Mouse (Mus musculus) MEL (cell line): ENCODE results near the gene Senp8. TPM values are rescaled to one million over a fixed set of nuclear protein-coding genes. Genes with fewer than 3 reads are reported as not detected.

Experiments used
- DNase-seq: peaks from one replicate; pipeline ENCODE4 v3.0.0; 2011; ENCODE audit warnings: low read depth, low spot score
- H3K27ac ChIP-seq: 2 replicates; pipeline ENCODE4 v1.5.1; 2012; ENCODE audit warnings: low read depth, mild to moderate bottlenecking, control low read depth, low read length, moderate library complexity; ENCODE audit not compliant: control insufficient read depth
- H3K27me3 ChIP-seq, 2 experiments: fragments of 150-350 bp in 1 of 2; sonication (generic) in 1 of 2; 2 replicates each; pipeline ENCODE4 v1.6.1; 2012; ENCODE audit warnings: low read length in 2 of 2, mild to moderate bottlenecking in 2 of 2, improper control_type of control experiment in 1 of 2, moderate library complexity in 1 of 2; ENCODE audit not compliant: insufficient read depth in 2 of 2, control insufficient read depth in 1 of 2
- H3K36me3 ChIP-seq, 2 experiments: 2 replicates each; pipeline ENCODE4 v1.6.1; 2012 to 2014; ENCODE audit warnings: low read length in 2 of 2, improper control_type of control experiment in 1 of 2, inconsistent platforms in 1 of 2, mild to moderate bottlenecking in 1 of 2; ENCODE audit not compliant: insufficient read depth in 2 of 2, control insufficient read depth in 1 of 2
- H3K4me1 ChIP-seq, 2 experiments: fragments of 150-350 bp in 1 of 2; sonication (generic) in 1 of 2; 2 replicates each; pipeline ENCODE4 v1.6.1; 2012; ENCODE audit warnings: low read length in 2 of 2, improper control_type of control experiment in 1 of 2, mild to moderate bottlenecking in 1 of 2; ENCODE audit not compliant: insufficient read depth in 2 of 2, control insufficient read depth in 1 of 2
- H3K4me3 ChIP-seq, 2 experiments: fragments of 150-350 bp in 1 of 2; sonication (generic) in 1 of 2; 2 replicates each; pipeline ENCODE4 v1.5.1; 2012; ENCODE audit warnings: low read depth in 2 of 2, low read length in 2 of 2, mild to moderate bottlenecking in 2 of 2, moderate library complexity in 2 of 2, control low read depth in 1 of 2, improper control_type of control experiment in 1 of 2; ENCODE audit not compliant: control insufficient read depth in 1 of 2, insufficient read depth in 1 of 2
- H3K79me2 ChIP-seq: 2 replicates; pipeline ENCODE4 v1.6.1; 2012; ENCODE audit warnings: mild to moderate bottlenecking, low read length, moderate library complexity; ENCODE audit not compliant: control insufficient read depth, poor library complexity, insufficient read depth
- H3K9ac ChIP-seq: 2 replicates; pipeline ENCODE4 v1.6.1; 2012; ENCODE audit warnings: low read depth, mild to moderate bottlenecking, control low read depth, low read length, moderate library complexity; ENCODE audit not compliant: control insufficient read depth, poor library complexity, severe bottlenecking
- H3K9me3 ChIP-seq: fragments of 150-350 bp; sonication (generic); replicated peaks from 2 replicates; pipeline ENCODE4 v1.6.1; 2012; ENCODE audit warnings: mild to moderate bottlenecking, low read length, improper control_type of control experiment, moderate library complexity; ENCODE audit not compliant: insufficient read depth
- BHLHE40 ChIP-seq: IDR thresholded peaks from 2 replicates; pipeline ENCODE4 v1.6.1; 2012; ENCODE audit warnings: low read depth, mild to moderate bottlenecking, inconsistent platforms, low read length, improper control_type of control experiment, borderline replicate concordance
- CTCF ChIP-seq, 3 experiments: IDR thresholded peaks in 2 of 3; conservative IDR thresholded peaks in 1 of 3; 2 replicates each; pipeline ENCODE4 v1.5.1; 2011 to 2012; ENCODE audit warnings: low read length in 3 of 3, low read depth in 2 of 3, mild to moderate bottlenecking in 2 of 3, improper control_type of control experiment in 1 of 3, inconsistent platforms in 1 of 3, mixed read lengths in 1 of 3, moderate library complexity in 1 of 3; ENCODE audit not compliant: control insufficient read depth in 1 of 3, insufficient read depth in 1 of 3, poor library complexity in 1 of 3, severe bottlenecking in 1 of 3
- ELF1 ChIP-seq: IDR thresholded peaks from 2 replicates; pipeline ENCODE4 v1.6.1; 2014; ENCODE audit warnings: low read depth, mild to moderate bottlenecking, inconsistent platforms, low read length, improper control_type of control experiment, moderate library complexity
- GATA1 ChIP-seq: IDR thresholded peaks from 2 replicates; pipeline ENCODE4 v1.6.1; 2011; ENCODE audit warnings: low read depth, low read length, improper control_type of control experiment
- HCFC1 ChIP-seq: IDR thresholded peaks from 2 replicates; pipeline ENCODE4 v1.6.1; 2012; ENCODE audit warnings: low read depth, mild to moderate bottlenecking, inconsistent platforms, low read length, improper control_type of control experiment, moderate library complexity
- JUND ChIP-seq: IDR thresholded peaks from 2 replicates; pipeline ENCODE4 v1.6.1; 2011; ENCODE audit warnings: low read depth, mild to moderate bottlenecking, improper control_type of control experiment, low read length
- KAT2A ChIP-seq: conservative IDR thresholded peaks from 2 replicates; pipeline ENCODE4 v1.6.1; 2012; ENCODE audit warnings: low read depth, low read length, improper control_type of control experiment, inconsistent platforms
- MAFK ChIP-seq: IDR thresholded peaks from 2 replicates; pipeline ENCODE4 v1.6.1; 2011; ENCODE audit warnings: low read depth, mild to moderate bottlenecking, low read length, improper control_type of control experiment, borderline replicate concordance
- MAX ChIP-seq: IDR thresholded peaks from 2 replicates; pipeline ENCODE4 v1.6.1; 2011; ENCODE audit warnings: low read length, improper control_type of control experiment
- MEF2A ChIP-seq: IDR thresholded peaks from 2 replicates; pipeline ENCODE4 v1.6.1; 2014; ENCODE audit warnings: low read depth, mild to moderate bottlenecking, inconsistent platforms, low read length, improper control_type of control experiment; ENCODE audit not compliant: poor library complexity, insufficient replicate concordance, severe bottlenecking; ENCODE audit errors: extremely low read depth
- SIN3A ChIP-seq: IDR thresholded peaks from 2 replicates; pipeline ENCODE4 v1.6.1; 2012; ENCODE audit warnings: low read length, improper control_type of control experiment, inconsistent platforms
- TAL1 ChIP-seq: IDR thresholded peaks from 2 replicates; pipeline ENCODE4 v1.6.1; 2012; ENCODE audit warnings: mild to moderate bottlenecking, inconsistent platforms, low read length, moderate library complexity, mixed read lengths
- TBP ChIP-seq: IDR thresholded peaks from 2 replicates; pipeline ENCODE4 v1.8.0; 2011; ENCODE audit warnings: low read depth, low read length, improper control_type of control experiment
- UBTF ChIP-seq: IDR thresholded peaks from 2 replicates; pipeline ENCODE4 v1.6.1; 2012; ENCODE audit warnings: low read depth, mild to moderate bottlenecking, inconsistent platforms, low read length, improper control_type of control experiment, moderate library complexity, borderline replicate concordance; ENCODE audit not compliant: insufficient read depth
- USF1 ChIP-seq: IDR thresholded peaks from 2 replicates; pipeline ENCODE4 v1.6.1; 2014; ENCODE audit warnings: low read depth, mild to moderate bottlenecking, inconsistent platforms, low read length, improper control_type of control experiment, moderate library complexity
- USF2 ChIP-seq, 2 experiments: IDR thresholded peaks; 2 replicates each; pipeline ENCODE4 v1.6.1; 2011 to 2012; ENCODE audit warnings: improper control_type of control experiment in 2 of 2, low read length in 2 of 2, borderline replicate concordance in 1 of 2, inconsistent platforms in 1 of 2, low read depth in 1 of 2, mild to moderate bottlenecking in 1 of 2; ENCODE audit not compliant: insufficient read depth in 1 of 2
- polyA plus RNA-seq, 2 experiments: library from polyadenylated mRNA; stranded (reverse) in 1 of 2; unstranded in 1 of 2; fragments of >175 nt in 1 of 2; fragments of >200 nt in 1 of 2; gene quantifications; 2 replicates each; pipeline versions ENCODE4 v1.2.1 to v1.2.4; 2012; ENCODE audit warnings: low replicate concordance in 2 of 2, low read depth in 1 of 2; ENCODE audit not compliant: insufficient read length in 2 of 2, insufficient read depth in 1 of 2, missing spikeins in 1 of 2
- total RNA-seq: library from RNA; depleted of rRNA; stranded (reverse); fragments of 300-350 nt; gene quantifications from 2 replicates; pipeline ENCODE4 v1.2.3, GENCODE M21; 2012

Gene Senp8
- total and polyA plus RNA-seq, 3 experiments: 2.7 to 5.5 TPM; not detected in 1

- no peak for DNase-seq
- no peak for TF ChIP-seq CTCF (IDR thresholded peaks at IDR 0.05 in 2 of 3, conservative IDR thresholded peaks at IDR 0.05 in 1 of 3; ENCODE audit: control insufficient read depth in 1 of 3, insufficient read depth in 1 of 3, low read depth in 2 of 3, low read length in 3 of 3, poor library complexity in 1 of 3, severe bottlenecking in 1 of 3)
- TF ChIP-seq SIN3A: no peak
- peak; percentile 20; the same call in 1 of the 2 replicates for TF ChIP-seq MAFK
- H3K9ac ChIP-seq: no peak overlapping the region
- peaks cover 0 to 3% of the 10 kb centered on the region in 2 experiments; a peak in 1 of 4 replicates for H3K4me1 ChIP-seq
- no peak overlapping the region for H3K4me3 ChIP-seq
- no peak overlapping the region for H3K27ac ChIP-seq
- H3K36me3 ChIP-seq: no peaks in the 10 kb centered on the region
- H3K9me3 ChIP-seq: no peaks in the 10 kb centered on the region
- no peaks in the 10 kb centered on the region; a peak in 1 of 4 replicates for H3K27me3 ChIP-seq
- H3K79me2 ChIP-seq: no peaks in the 10 kb centered on the region
Measured at GRCm38 (mm10) chr9:59721144-59721543, 29.4 kb downstream of the Senp8 start.

- H3K79me2 ChIP-seq: no peaks in the 10 kb centered on the region
- no peaks in the 10 kb centered on the region for H3K9me3 ChIP-seq
- peaks cover 2 to 4% of the 10 kb centered on the region in 2 experiments; a peak in 2 of 4 replicates for H3K27me3 ChIP-seq
- DNase-seq: no peak
- no peak overlapping the region for H3K4me3 ChIP-seq
- H3K27ac ChIP-seq: no peak overlapping the region
- TF ChIP-seq ELF1: no peak
- TF ChIP-seq TBP: no peak
- TF ChIP-seq GATA1: no peak
- no peak for TF ChIP-seq USF1
- TF ChIP-seq SIN3A: no peak
- no peak for TF ChIP-seq UBTF
- TF ChIP-seq JUND: no peak
- no peak for TF ChIP-seq MAX
- no peak for TF ChIP-seq CTCF (IDR thresholded peaks at IDR 0.05 in 2 of 3, conservative IDR thresholded peaks at IDR 0.05 in 1 of 3; ENCODE audit: control insufficient read depth in 1 of 3, insufficient read depth in 1 of 3, low read depth in 2 of 3, low read length in 3 of 3, poor library complexity in 1 of 3, severe bottlenecking in 1 of 3)
- TF ChIP-seq KAT2A: no peak
- TF ChIP-seq BHLHE40: no peak
- TF ChIP-seq HCFC1: no peak
- no peak for TF ChIP-seq TAL1
- TF ChIP-seq USF2 (IDR thresholded peaks at IDR 0.05; ENCODE audit: borderline replicate concordance in 1 of 2, insufficient read depth in 1 of 2, low read depth in 1 of 2, low read length in 2 of 2): no peak
- TF ChIP-seq MEF2A: no peak
- H3K4me1 ChIP-seq: peaks cover 0 to under 1% of the 10 kb centered on the region in 2 experiments; a peak in 1 of 4 replicates
- no peaks in the 10 kb centered on the region for H3K36me3 ChIP-seq
- H3K9ac ChIP-seq: no peak overlapping the region
Measured at GRCm38 (mm10) chr9:59718237-59718636, 32.3 kb downstream of the Senp8 start.
